ENCODE assay signal across 9 mouse cellular contexts in genomic region chr13:98944620-98945081, GRCm38 (mm10). TPM values are rescaled to one million over a fixed set of nuclear protein-coding genes. Genes with fewer than 3 reads are reported as not detected.
DNase-seq lines count a peak whose midpoint lies in the region; ATAC-seq lines count a peak whose summit lies in the region.
"Had no signal": no experiment of that assay in that cellular context is flagged by ENCODE, and none has a peak within 500 bp of the region (broad histone marks: within the 10 kb centered on the region; RNA-seq: fewer than 3 reads in every experiment).

No protein-coding gene starts in this region.

- no peaks in the 10 kb centered on the region for H3K27me3 ChIP-seq in midbrain, embryonic 16.5 days (ENCODE audit: control insufficient read depth, insufficient read depth, low read depth, low read length)

- intact Hi-C loops in gastrocnemius, postnatal 36 days (cut with DNase I), result no loop called here

- H3K9ac ChIP-seq in midbrain, embryonic 16.5 days (ENCODE audit: low read depth, low read length), result no peak overlapping the region

- ATAC-seq in frontal cortex, adult (ENCODE audit: low TSS enrichment), result peak; percentile 55; the same call in 1 of the 2 replicates
- ATAC-seq in midbrain, embryonic 16.5 days, result no peak

- H3K9me3 ChIP-seq in midbrain, embryonic 16.5 days (replicated peaks; ENCODE audit: control insufficient read depth, low read length, poor library complexity, severe bottlenecking), result no peaks in the 10 kb centered on the region

- no peaks in the 10 kb centered on the region for H3K4me1 ChIP-seq in midbrain, embryonic 16.5 days (ENCODE audit: control insufficient read depth, insufficient read depth, low read length)

- no peak for DNase-seq in frontal cortex, postnatal 10 days (ENCODE audit: low spot score in 2 of 2)
- peak; percentile 30 for DNase-seq in c-Kit-positive CD71-positive TER-119-negative erythroid progenitor cells, embryonic 14.5 days (ENCODE audit: low read depth)
- DNase-seq in kidney, postnatal 10 days, result peak; percentile 29
- peak; percentile 81 for DNase-seq in naive thymus-derived CD4-positive, alpha-beta T cell, adult 2 months (ENCODE audit: low read depth)
- DNase-seq in layer of hippocampus, adult 11-12 months (ENCODE audit: low spot score), result no peak
- no peak for DNase-seq in gastrocnemius, postnatal 36 days

- no peak overlapping the region for H3K27ac ChIP-seq in midbrain, embryonic 16.5 days (ENCODE audit: low read length)

- no peaks in the 10 kb centered on the region for H3K36me3 ChIP-seq in midbrain, embryonic 16.5 days (ENCODE audit: control insufficient read depth, insufficient read depth, low read length)

- no peak overlapping the region for H3K4me2 ChIP-seq in midbrain, embryonic 16.5 days (ENCODE audit: low read length)

- 84% methylated on average over 7 of the region's 7 CpGs for WGBS in midbrain, embryonic 16.5 days

- no peak overlapping the region for H3K4me3 ChIP-seq in midbrain, embryonic 16.5 days (ENCODE audit: low read depth, low read length)

RNA-seq across cellular contexts. Expression of gene Tnpo1, which starts 18.5 kb away (rescaled TPM):
- 40.8 and 45.2 TPM in 2 replicates for polyA plus RNA-seq in midbrain, embryonic 16.5 days (2015; fragmentation: Nextera tagmentation; extraction: Ambion mirVana)
- 10 to 100 TPM; 29.3 to 30.8 TPM for total RNA-seq in gastrocnemius, postnatal 36 days (2021)

RNA-seq across cellular contexts. Expression of gene 1700024P04Rik, which starts 39.7 kb away (rescaled TPM):
- polyA plus RNA-seq in midbrain, embryonic 16.5 days (2015; fragmentation: Nextera tagmentation; extraction: Ambion mirVana), result not detected in 2 replicates
- total RNA-seq in gastrocnemius, postnatal 36 days (2021), result not detected
- polyA plus RNA-seq: heart, embryonic 14.5 days had no signal

Comparison
In these comparisons a context has a peak if more than half of its experiments do, and no peak if none do; other contexts are left out.
1. DNase-seq: peak in c-Kit-positive CD71-positive TER-119-negative erythroid progenitor cells, embryonic 14.5 days (single experiment), kidney, postnatal 10 days (single experiment) and naive thymus-derived CD4-positive, alpha-beta T cell, adult 2 months (single experiment); none in frontal cortex, postnatal 10 days (0 of 2), layer of hippocampus, adult 11-12 months (single experiment) and gastrocnemius, postnatal 36 days (0 of 2).